30 mouse cellular contexts compared by ENCODE assay signal in the genomic region with DNA sequence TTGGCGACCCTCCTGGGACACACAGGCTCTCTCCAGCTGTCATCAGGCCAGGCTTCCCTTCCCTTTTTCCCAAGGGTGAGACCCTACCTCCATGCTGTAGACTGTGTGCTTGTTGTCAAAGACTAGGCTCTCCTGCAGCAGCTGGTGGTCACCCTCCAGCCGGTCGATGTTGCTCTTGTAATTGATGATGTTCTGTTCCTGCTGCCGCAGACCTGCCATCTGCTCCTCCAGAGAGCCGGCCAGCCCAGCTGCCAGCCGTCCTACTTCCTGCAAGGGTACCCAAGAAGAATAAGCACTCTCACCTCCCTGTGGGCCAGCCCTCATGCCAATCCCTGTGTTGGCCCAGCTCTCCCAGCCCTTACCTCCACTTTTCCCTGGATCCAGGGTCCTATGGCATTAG. TPM values are rescaled to one million over a fixed set of nuclear protein-coding genes. Genes with fewer than 3 reads are reported as not detected.
A peak's percentile ranks its signal among the peaks of the same experiment; 100 is the strongest.
DNase-seq lines count a peak whose midpoint lies in the region; ATAC-seq and TF ChIP-seq lines count a peak whose summit lies in the region.
"Had no signal": no experiment of that assay in that cellular context is flagged by ENCODE, and none has a peak within 500 bp of the region (broad histone marks: within the 10 kb centered on the region; RNA-seq: fewer than 3 reads in every experiment).

No protein-coding gene starts in this region.

- H3K9me3 ChIP-seq in hindbrain, embryonic 11.5 days (ENCODE audit: control insufficient read depth, low read length), result no peaks in the 10 kb centered on the region
- no peaks in the 10 kb centered on the region for H3K9me3 ChIP-seq in hindbrain, embryonic 16.5 days (ENCODE audit: control insufficient read depth, low read length)
- H3K9me3 ChIP-seq in hindbrain, postnatal 0 days (ENCODE audit: low read length), result no peaks in the 10 kb centered on the region
- H3K9me3 ChIP-seq: embryonic facial prominence, embryonic 12.5 days; heart, embryonic 13.5 days; intestine, embryonic 15.5 days; limb, embryonic 12.5 days; liver, embryonic 15.5 days; midbrain, embryonic 15.5 days had no signal

- no peak for TF ChIP-seq CTCF in brain, embryonic 14.5 days (IDR thresholded peaks at IDR 0.05; ENCODE audit: borderline replicate concordance, extremely low read depth, insufficient read depth, insufficient read length)
- no peak for TF ChIP-seq CTCF in hindbrain, postnatal 0 days (IDR thresholded peaks at IDR 0.05; ENCODE audit: low read depth)

- H3K9ac ChIP-seq in hindbrain, embryonic 11.5 days (ENCODE audit: low read depth, low read length), result no peak overlapping the region
- no peak overlapping the region for H3K9ac ChIP-seq in hindbrain, embryonic 16.5 days (ENCODE audit: low read depth, low read length)
- no peak overlapping the region for H3K9ac ChIP-seq in hindbrain, postnatal 0 days (replicated peaks; ENCODE audit: low read length)
- H3K9ac ChIP-seq: embryonic facial prominence, embryonic 12.5 days; heart, embryonic 13.5 days; intestine, embryonic 15.5 days; limb, embryonic 12.5 days; liver, embryonic 15.5 days; lung, embryonic 14.5 days; midbrain, embryonic 15.5 days had no signal

- TF ChIP-seq POLR2A in brain, embryonic 14.5 days (IDR thresholded peaks at IDR 0.05; ENCODE audit: borderline replicate concordance, extremely low read depth, insufficient read depth, insufficient read length, poor library complexity, severe bottlenecking), result no peak

- H3K36me3 ChIP-seq in hindbrain, embryonic 11.5 days (ENCODE audit: control insufficient read depth, insufficient read depth, low read length), result no peaks in the 10 kb centered on the region
- peaks cover 10% of the 10 kb centered on the region; the same call in 1 of the 2 replicates for H3K36me3 ChIP-seq in hindbrain, embryonic 16.5 days (ENCODE audit: control insufficient read depth, insufficient read depth, low read length)
- peaks cover 16% of the 10 kb centered on the region for H3K36me3 ChIP-seq in hindbrain, postnatal 0 days (ENCODE audit: insufficient read depth, low read length)
- H3K36me3 ChIP-seq: intestine, embryonic 15.5 days; liver, embryonic 15.5 days had no signal

- no peak overlapping the region for H3K4me2 ChIP-seq in hindbrain, embryonic 11.5 days (replicated peaks; ENCODE audit: low read depth, low read length)
- no peak overlapping the region for H3K4me2 ChIP-seq in hindbrain, embryonic 16.5 days (ENCODE audit: low read length)
- H3K4me2 ChIP-seq in hindbrain, postnatal 0 days (ENCODE audit: low read depth, low read length), result no peak overlapping the region
- H3K4me2 ChIP-seq: embryonic facial prominence, embryonic 12.5 days; heart, embryonic 13.5 days; intestine, embryonic 15.5 days; limb, embryonic 12.5 days; liver, embryonic 15.5 days; lung, embryonic 14.5 days; midbrain, embryonic 15.5 days had no signal

- H3K4me3 ChIP-seq in hindbrain, embryonic 11.5 days (ENCODE audit: low read depth, low read length), result no peak overlapping the region
- no peak overlapping the region for H3K4me3 ChIP-seq in hindbrain, embryonic 16.5 days (ENCODE audit: low read length)
- H3K4me3 ChIP-seq in hindbrain, postnatal 0 days (ENCODE audit: low read length), result no peak overlapping the region
- H3K4me3 ChIP-seq: embryonic facial prominence, embryonic 12.5 days; erythroblast, embryonic 14.5 days; heart, embryonic 13.5 days; intestine, embryonic 15.5 days; limb, embryonic 12.5 days; liver, embryonic 15.5 days; midbrain, embryonic 15.5 days had no signal

- DNase-seq in cerebellum, postnatal 10 days, result peak; percentile 67 to 76
- DNase-seq in cerebellum, adult 9-11 months, result no peak
- peak; percentile 19 for DNase-seq in hindbrain, embryonic 11.5 days (ENCODE audit: low spot score)
- peak; percentile 17 for DNase-seq in brain, embryonic 14.5 days (ENCODE audit: low read depth)
- peak; percentile 44 for DNase-seq in hindbrain, postnatal 0 days (ENCODE audit: low spot score)
- DNase-seq in lung, postnatal 36 days, result no peak
- no peak for DNase-seq in testis, postnatal 10 days (ENCODE audit: low spot score)
- DNase-seq: adrenal gland, postnatal 10 days; cerebellum, adult 11-12 months; cerebellum, postnatal 25 days; heart, postnatal 10 days; kidney, adult 2 months; kidney, postnatal 36 days; lung, embryonic 14.5 days; right cerebral cortex, postnatal 14 days had no signal

- H3K27me3 ChIP-seq in hindbrain, embryonic 11.5 days (ENCODE audit: control insufficient read depth, insufficient read depth, low read length), result no peaks in the 10 kb centered on the region
- no peaks in the 10 kb centered on the region for H3K27me3 ChIP-seq in hindbrain, embryonic 16.5 days (replicated peaks; ENCODE audit: control insufficient read depth, insufficient read depth, low read length)
- H3K27me3 ChIP-seq in hindbrain, postnatal 0 days (ENCODE audit: insufficient read depth, low read length), result no peaks in the 10 kb centered on the region

- H3K27ac ChIP-seq in hindbrain, embryonic 11.5 days (ENCODE audit: low read depth, low read length), result no peak overlapping the region
- no peak overlapping the region for H3K27ac ChIP-seq in hindbrain, embryonic 16.5 days (ENCODE audit: low read depth, low read length)
- no peak overlapping the region for H3K27ac ChIP-seq in hindbrain, postnatal 0 days
- H3K27ac ChIP-seq: embryonic facial prominence, embryonic 12.5 days; heart, embryonic 13.5 days; intestine, embryonic 15.5 days; limb, embryonic 12.5 days; liver, embryonic 15.5 days; midbrain, embryonic 15.5 days had no signal

- no peak for ATAC-seq in hindbrain, embryonic 11.5 days (ENCODE audit: low FRiP score)
- no peak for ATAC-seq in hindbrain, embryonic 16.5 days
- ATAC-seq in hindbrain, postnatal 0 days, result peak; percentile 48; the same call in 1 of the 2 replicates
- ATAC-seq: forebrain, embryonic 16.5 days; intestine, embryonic 15.5 days; midbrain, embryonic 15.5 days had no signal

- WGBS in hindbrain, embryonic 11.5 days, result 71% methylated on average over 6 of the region's 6 CpGs
- WGBS in hindbrain, embryonic 16.5 days, result 50% methylated on average over 6 of the region's 6 CpGs
- 61% methylated on average over 6 of the region's 6 CpGs for WGBS in hindbrain, postnatal 0 days

- no peaks in the 10 kb centered on the region for H3K4me1 ChIP-seq in hindbrain, embryonic 11.5 days (replicated peaks; ENCODE audit: control insufficient read depth, insufficient read depth, low read length)
- no peaks in the 10 kb centered on the region for H3K4me1 ChIP-seq in hindbrain, embryonic 16.5 days (ENCODE audit: control insufficient read depth, insufficient read depth, low read depth, low read length)
- no peaks in the 10 kb centered on the region for H3K4me1 ChIP-seq in hindbrain, postnatal 0 days (ENCODE audit: insufficient read depth, low read length)
- H3K4me1 ChIP-seq: embryonic facial prominence, embryonic 12.5 days; intestine, embryonic 15.5 days; limb, embryonic 12.5 days; midbrain, embryonic 15.5 days had no signal

RNA-seq across cellular contexts. Expression of gene Ctsf, which starts 8.1 kb away (rescaled TPM):
- polyA plus RNA-seq in hindbrain, embryonic 11.5 days (2014; fragmentation: Nextera tagmentation; extraction: Ambion mirVana), result 38.5 and 40.9 TPM in 2 replicates
- polyA plus RNA-seq in hindbrain, embryonic 16.5 days (2015; fragmentation: Nextera tagmentation; extraction: Ambion mirVana), result 87.0 and 90.1 TPM in 2 replicates
- 73.6 and 85.2 TPM in 2 replicates for polyA plus RNA-seq in brain, embryonic 14.5 days (2012; rRNA removed)
- 80.2 and 147 TPM in 2 replicates for total RNA-seq in hindbrain, postnatal 0 days (2014; rRNA removed)
- 98.2 and 106 TPM in 2 replicates for polyA plus RNA-seq in hindbrain, postnatal 0 days (2015; fragmentation: Nextera tagmentation; extraction: Ambion mirVana)
- total RNA-seq: CH12.LX had no signal

RNA-seq across cellular contexts. Expression of gene Actn3, which starts 14.7 kb away (rescaled TPM):
- 1.4 and 3.2 TPM in 2 replicates for polyA plus RNA-seq in hindbrain, embryonic 11.5 days (2014; fragmentation: Nextera tagmentation; extraction: Ambion mirVana)
- polyA plus RNA-seq in hindbrain, embryonic 16.5 days (2015; fragmentation: Nextera tagmentation; extraction: Ambion mirVana), result 2.7 and 3.5 TPM in 2 replicates
- 0.95 and 1.7 TPM in 2 replicates for polyA plus RNA-seq in brain, embryonic 14.5 days (2012; rRNA removed)
- total RNA-seq in hindbrain, postnatal 0 days (2014; rRNA removed), result 6.8 and 8.4 TPM in 2 replicates
- 3.8 and 3.9 TPM in 2 replicates for polyA plus RNA-seq in hindbrain, postnatal 0 days (2015; fragmentation: Nextera tagmentation; extraction: Ambion mirVana)
- polyA plus RNA-seq: liver, adult 2 months had no signal

RNA-seq across cellular contexts. Expression of gene Zdhhc24, which starts 15.4 kb away (rescaled TPM):
- 14.1 and 16.3 TPM in 2 replicates for polyA plus RNA-seq in hindbrain, embryonic 11.5 days (2014; fragmentation: Nextera tagmentation; extraction: Ambion mirVana)
- polyA plus RNA-seq in hindbrain, embryonic 16.5 days (2015; fragmentation: Nextera tagmentation; extraction: Ambion mirVana), result 22.5 and 23.4 TPM in 2 replicates
- 32.0 and 48.4 TPM in 2 replicates for polyA plus RNA-seq in brain, embryonic 14.5 days (2012; rRNA removed)
- 29.1 and 30.7 TPM in 2 replicates for total RNA-seq in hindbrain, postnatal 0 days (2014; rRNA removed)
- polyA plus RNA-seq in hindbrain, postnatal 0 days (2015; fragmentation: Nextera tagmentation; extraction: Ambion mirVana), result 17.4 and 20.9 TPM in 2 replicates

RNA-seq across cellular contexts. Expression of gene Ccdc87, which starts 23.9 kb away (rescaled TPM):
- 0.33 and 0.34 TPM in 2 replicates for polyA plus RNA-seq in hindbrain, embryonic 11.5 days (2014; fragmentation: Nextera tagmentation; extraction: Ambion mirVana)
- 0.57 and 0.74 TPM in 2 replicates for polyA plus RNA-seq in hindbrain, embryonic 16.5 days (2015; fragmentation: Nextera tagmentation; extraction: Ambion mirVana)
- polyA plus RNA-seq in brain, embryonic 14.5 days (2012; rRNA removed), result 0.30 and 0.62 TPM in 2 replicates
- 0.72 and 0.89 TPM in 2 replicates for total RNA-seq in hindbrain, postnatal 0 days (2014; rRNA removed)
- polyA plus RNA-seq in hindbrain, postnatal 0 days (2015; fragmentation: Nextera tagmentation; extraction: Ambion mirVana), result 0.71 and 0.83 TPM in 2 replicates
- total RNA-seq: CH12.LX; gastrocnemius, adult 8-10 months; heart, postnatal 10 days; hematopoietic stem cell, adult 5-6 weeks; liver, adult 2 months; megakaryocyte, adult 5-6 weeks had no signal
- polyA plus RNA-seq: intestine, embryonic 15.5 days; kidney, embryonic 16.5 days; liver, adult 2 months; liver, embryonic 15.5 days had no signal

RNA-seq across cellular contexts. Expression of gene Ccs, which starts 23.9 kb away (rescaled TPM):
- 39.1 and 43.7 TPM in 2 replicates for polyA plus RNA-seq in hindbrain, embryonic 11.5 days (2014; fragmentation: Nextera tagmentation; extraction: Ambion mirVana)
- 38.4 and 43.0 TPM in 2 replicates for polyA plus RNA-seq in hindbrain, embryonic 16.5 days (2015; fragmentation: Nextera tagmentation; extraction: Ambion mirVana)
- polyA plus RNA-seq in brain, embryonic 14.5 days (2012; rRNA removed), result 42.3 and 45.1 TPM in 2 replicates
- total RNA-seq in hindbrain, postnatal 0 days (2014; rRNA removed), result 21.2 and 32.0 TPM in 2 replicates
- 48.4 and 51.1 TPM in 2 replicates for polyA plus RNA-seq in hindbrain, postnatal 0 days (2015; fragmentation: Nextera tagmentation; extraction: Ambion mirVana)

Comparison
In these comparisons a context has a peak if more than half of its experiments do, and no peak if none do; other contexts are left out.
1. DNase-seq: peak in cerebellum, postnatal 10 days (2 of 2), hindbrain, embryonic 11.5 days (single experiment), brain, embryonic 14.5 days (single experiment) and hindbrain, postnatal 0 days (single experiment); none in cerebellum, adult 9-11 months (single experiment), lung, postnatal 36 days (single experiment) and testis, postnatal 10 days (single experiment).